Mouse (Mus musculus) lung, postnatal 14 days (tissue): ENCODE data around the gene Cnga2.
A peak's percentile ranks its signal among the peaks of the same experiment; 100 is the strongest.
"Not testable (repeated sequence)": the region's sequence is repeated elsewhere in the genome, so short reads cannot be mapped to it uniquely, and the experiment has no call there.

Source experiments
- DNase-seq: peaks from one replicate; pipeline ENCODE4 v3.0.0; 2021

The Cnga2 gene

DNA sequence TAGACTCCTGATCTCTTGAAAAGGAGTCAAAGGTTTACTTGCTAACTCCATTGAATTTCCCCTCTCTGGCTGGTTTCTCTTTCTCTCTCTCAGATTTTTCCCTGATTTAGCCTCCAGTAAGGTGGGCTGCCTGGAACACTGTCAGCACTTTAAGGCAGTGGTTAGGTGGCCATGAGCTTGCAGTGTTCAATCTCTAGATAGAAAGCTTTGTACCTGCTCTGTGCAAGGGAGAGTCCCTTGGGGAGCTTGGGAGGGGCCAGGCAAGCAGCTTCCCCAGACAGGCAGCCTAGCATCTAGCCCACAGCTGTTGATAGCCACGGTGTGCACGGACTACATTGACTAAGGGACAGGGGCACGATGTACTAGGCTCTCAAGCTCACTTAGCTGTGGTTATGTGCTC lies at the start of gene Cnga2:
TSS of gene Cnga2 (plus strand) at position 301 of the 400 bp plus-strand sequence.
- DNase-seq: no peak

DNA sequence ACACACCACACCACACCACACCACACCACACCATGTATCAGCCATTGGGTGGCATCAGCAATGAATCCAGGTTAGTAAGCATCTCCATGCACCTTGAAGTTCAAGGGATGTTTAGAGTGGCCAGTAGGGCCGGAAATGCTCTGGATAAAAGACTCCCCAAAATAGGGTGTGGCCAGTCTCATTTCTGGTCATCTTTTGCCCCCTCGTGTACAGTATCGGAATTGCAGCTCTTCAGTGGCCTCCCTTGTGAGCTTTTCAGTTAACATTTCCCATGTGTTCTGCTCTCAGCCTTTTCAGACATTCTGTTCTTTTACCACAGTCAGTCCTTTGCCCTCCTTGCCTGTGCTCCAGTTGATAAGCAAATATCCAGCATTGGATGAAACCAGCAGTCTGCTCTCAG lies 45.0 kb upstream of the Cnga2 start:
- DNase-seq: peak; percentile 57

DNA sequence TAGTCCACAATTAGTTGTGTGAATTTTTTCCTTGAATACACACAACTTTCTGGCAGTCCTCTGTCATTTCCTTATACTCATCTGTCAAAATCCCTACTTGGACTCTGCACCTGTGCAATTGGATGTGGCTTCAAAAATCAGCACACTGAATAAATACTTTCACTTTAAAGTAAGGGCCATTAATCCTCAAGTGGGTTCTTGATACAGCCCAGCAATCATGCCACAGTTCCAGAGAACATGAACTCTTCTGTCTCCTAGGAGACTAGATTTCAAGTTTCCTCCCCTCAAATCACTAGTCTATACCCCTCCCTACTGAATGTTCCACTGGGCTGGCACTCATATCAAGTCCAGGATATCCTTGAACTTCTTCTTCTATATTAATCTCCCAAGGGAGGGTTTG lies 33.3 kb upstream of the Cnga2 start:
- no peak for DNase-seq

DNA sequence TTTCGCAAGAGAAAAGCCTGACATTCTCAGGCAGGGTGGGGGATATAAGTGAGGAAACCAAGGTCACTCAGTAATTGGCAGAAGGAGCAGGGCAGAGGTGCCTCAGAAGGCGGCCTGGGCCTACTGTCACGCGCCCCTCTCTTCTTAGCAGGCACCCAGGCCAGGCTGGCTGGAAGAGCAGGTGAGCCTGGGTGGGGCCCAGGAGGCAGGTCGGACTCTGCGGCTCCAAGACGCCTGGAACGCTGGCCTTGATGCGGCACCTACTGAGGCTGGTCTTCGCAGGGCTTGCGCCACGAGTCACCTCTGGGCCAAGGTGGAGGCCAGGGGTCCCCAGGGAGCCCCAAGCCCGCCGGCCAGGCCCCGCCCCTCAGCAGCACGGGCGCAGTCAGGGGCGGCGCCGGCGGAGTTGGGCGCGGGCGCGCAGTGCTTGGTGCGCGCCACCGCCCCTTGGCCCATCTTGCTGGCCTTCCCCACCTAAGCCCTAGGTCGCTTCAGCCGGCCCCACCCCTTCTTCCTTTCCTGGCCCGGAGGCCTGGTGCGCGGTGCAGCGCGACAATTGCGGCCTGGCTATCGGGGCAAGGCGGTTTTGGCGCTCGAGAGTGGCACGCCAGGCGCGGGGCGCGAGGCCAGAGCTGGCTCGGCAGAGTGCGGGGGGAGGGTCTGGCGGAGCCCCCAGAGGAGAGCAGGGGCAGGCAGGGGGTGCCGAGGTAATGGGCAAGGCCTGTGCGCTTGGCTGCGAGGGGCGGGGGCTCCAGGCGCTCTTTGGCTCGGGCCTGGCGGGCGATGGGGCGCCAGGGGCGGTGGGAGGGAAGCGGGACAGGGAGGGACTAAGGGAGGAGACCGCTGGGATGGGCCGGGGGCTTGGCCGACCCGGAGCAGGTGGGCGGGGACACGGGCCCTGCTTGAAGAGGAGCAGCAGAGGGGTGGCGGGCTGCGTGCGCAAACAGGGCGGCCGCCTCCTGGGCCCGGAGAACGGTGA lies 29.3 kb upstream of the Cnga2 start, which contains the start of gene Prrg3:
TSS of gene Prrg3 (plus strand) at position 552 of the 979 bp plus-strand sequence.
- DNase-seq: peak; percentile 65

DNA sequence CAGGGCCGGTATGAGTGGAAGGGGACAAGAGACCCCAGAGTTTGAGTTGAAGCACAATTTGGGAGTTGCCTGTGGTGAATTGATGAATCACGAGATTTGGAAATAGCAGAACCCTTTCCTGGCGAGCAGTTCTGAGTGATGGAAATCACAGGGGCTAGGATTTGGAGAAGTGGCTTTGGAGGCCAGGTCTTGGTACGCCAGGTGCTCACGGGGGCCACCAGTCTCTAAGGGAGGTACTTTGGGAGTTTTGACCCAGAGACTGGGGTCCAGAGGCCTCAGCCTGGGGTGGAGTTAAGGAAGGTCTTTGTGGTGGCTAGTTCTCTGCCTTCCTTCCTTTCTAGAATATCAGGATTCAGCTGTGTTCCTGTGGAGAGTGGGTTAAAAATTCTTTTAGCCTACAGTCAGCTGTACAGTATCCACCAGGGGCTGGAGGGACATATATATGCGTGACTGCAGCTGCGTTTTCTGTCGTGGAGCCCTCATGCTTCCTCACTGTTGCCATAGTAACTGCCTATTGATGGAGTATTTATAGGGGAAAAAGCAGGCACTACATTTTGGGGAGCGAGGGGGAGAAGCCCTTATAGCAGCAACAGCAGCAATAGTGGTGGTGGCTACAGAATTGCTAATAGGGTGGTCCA lies 28.3 kb upstream of the Cnga2 start:
- DNase-seq: no peak

DNA sequence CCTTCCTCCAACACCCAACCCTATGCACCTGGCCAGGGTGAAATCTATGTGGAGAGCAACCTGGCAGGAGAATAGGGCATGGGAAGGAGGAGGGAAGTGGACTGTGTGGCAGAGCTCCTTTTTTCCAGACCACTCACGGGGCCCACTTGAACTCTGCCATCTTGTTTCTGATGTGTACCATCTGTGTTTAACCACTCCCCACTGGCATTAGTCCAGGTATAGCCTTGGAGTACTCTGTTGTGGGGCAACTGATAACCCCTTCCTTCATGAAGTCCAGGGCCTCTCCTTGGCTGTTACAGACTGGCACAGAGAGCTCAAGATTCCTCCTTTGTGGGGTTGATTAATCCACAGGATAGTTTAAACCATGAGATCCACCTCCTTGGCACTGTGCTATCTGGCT lies 23.4 kb upstream of the Cnga2 start:
- no peak for DNase-seq

DNA sequence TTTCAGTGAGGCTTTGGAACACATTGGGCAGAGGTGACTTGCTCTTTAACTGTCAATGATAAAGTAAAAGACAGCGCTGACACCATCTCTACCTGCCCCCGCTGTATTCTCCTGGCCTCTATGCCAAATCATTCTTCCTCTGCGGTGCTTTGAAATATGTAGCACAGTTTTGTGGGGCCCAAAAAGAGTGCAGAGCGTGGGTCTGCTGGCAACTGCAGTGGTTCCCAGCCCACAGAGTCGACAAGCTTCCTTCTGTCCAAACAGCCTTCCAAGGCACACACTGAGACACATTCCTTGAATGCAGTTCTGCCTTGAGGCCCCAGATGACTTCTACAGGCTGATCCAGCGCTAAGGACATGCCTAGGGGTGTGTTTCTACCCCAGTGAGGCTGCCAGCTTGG lies 22.8 kb upstream of the Cnga2 start:
- DNase-seq: no peak

DNA sequence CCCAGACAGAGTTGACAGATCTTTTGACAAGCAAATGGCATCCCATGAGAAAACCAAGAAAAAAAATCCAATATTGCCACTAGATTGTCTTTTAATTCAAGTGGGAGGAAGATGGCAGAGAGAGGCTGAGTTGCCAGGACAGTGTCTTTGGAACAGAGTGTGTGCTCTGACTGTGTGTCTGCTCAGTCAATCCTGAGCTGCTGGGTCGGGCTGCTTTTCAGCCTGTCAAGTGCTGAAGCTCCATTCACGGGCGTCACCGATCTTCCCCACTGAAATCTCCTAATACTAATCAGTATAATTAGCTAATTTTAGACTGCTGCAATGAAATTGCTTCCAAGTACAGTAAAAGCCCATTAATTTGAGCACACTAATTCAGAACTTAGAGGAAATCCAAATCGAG lies 20.3 kb upstream of the Cnga2 start:
- DNase-seq: no peak

DNA sequence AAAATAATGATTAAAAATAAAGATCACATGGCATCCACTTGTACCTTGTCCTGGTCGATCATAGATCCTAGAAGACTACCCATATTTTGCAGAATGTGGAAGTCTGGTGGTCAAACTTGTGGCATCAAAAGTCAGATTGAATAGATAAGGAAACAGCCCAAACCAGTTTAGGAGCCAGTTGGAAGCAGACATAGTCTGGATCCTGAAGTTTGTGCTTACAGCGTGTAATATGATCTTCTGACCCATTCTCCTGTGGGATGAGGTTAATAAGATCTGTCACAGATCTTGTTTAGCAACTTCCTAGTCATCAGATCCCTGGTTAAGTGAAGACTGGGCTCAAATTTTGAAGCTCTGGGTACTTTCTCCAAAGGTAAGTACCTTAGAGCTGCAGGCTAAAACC lies 19.0 kb upstream of the Cnga2 start, which contains the start of gene Fate1:
TSS of gene Fate1 (plus strand) at position 301 of the 400 bp plus-strand sequence.
- DNase-seq: no peak

DNA sequence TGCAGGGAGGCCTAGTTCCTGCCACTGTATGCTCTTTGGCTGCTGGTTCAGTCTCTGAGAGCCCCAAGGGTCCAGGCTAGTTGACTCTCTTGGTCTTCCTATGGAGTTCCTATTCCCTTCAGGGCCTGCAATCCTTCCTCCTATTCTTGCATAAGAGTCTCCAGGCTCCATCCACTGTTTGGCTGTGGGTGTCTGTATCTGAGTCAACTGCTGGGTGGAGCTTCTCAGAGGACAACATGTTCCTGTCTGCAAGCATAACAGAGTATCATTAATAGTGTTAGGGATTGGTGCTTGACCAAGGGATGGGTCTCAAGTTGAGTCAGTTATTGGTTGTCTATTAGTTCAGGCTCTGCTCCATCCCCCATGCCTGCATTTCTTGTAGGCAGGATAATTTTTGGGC lies 14.0 kb upstream of the Cnga2 start:
- DNase-seq: not testable (repeated sequence)

DNA sequence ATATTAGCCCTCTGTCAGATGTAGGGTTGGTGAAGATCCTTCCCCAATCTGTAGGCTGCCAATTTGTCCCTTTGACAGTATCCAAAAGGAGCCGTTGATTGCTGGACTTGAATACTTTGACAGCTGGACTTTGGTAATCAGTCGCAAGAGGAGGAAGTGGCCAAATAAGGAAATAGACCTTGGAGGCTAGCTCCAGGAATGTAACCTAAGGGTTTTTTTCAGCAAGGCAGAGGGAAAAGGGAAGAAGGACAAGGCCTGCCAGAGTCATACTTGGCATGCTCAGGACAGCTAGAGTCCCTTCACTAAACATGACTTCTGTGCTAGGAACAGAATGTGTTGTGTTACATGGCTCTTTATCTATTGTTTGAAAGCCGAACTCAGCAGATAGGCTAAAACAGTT lies 11.2 kb upstream of the Cnga2 start:
- DNase-seq: no peak

DNA sequence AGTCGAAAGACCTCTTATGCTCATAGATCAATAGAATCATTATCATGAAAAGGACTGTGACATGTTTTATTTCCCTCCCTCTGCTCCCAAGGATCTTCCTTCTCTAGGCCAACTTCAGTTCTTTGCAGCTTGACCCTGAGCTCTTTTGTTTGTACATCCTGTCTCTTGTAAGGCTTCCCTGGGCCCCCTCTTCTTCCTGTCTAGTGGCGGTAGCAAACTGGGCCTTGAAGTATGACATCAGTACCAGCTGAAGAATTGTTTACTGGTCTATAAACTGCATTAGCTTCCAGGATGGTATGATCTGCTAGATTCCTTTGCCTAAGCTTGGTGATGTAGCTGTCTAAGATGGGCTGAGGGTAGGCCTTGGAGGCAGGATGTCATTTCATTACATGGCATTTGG lies 10.3 kb upstream of the Cnga2 start:
- DNase-seq: no peak

DNA sequence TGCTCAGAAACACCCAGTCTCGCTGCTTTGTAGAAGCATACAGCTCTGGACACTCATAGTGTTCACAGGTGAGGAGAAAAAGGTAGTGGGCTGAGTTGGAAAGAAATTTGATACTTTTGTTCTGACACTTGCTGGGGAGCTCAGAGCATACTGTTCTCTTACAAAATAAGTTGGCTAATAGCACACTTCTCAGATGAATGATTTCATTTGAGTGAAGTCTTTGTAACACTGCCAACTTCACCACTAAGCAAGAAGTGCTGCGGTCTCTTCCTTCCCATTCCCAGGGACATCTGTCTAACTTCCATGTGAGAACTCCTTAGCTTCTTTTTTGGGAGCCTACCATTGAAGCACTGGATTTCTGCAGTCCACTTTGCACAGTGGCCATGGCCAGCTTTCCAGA lies 8.4 kb upstream of the Cnga2 start:
- DNase-seq: no peak

DNA sequence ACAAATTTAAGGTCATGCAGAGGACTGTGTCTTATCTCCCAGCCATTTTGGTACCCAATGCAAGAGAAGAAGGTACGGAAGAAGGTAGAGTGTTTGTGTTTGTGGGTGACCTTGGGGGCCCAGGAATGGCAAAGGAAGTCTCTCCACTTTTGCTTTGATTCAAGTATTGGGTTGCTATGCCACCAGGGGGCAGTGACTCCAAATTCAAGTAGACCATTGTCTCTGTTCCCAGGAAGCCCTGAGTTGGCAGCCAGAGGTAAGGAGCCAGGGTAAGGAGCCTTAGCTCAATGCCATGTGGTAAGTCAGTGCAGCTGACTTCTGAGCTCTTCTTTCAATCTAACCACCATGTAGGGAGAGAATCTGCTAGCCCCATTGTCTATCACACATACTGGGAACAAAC lies 7.9 kb upstream of the Cnga2 start:
- peak; percentile 57 for DNase-seq

DNA sequence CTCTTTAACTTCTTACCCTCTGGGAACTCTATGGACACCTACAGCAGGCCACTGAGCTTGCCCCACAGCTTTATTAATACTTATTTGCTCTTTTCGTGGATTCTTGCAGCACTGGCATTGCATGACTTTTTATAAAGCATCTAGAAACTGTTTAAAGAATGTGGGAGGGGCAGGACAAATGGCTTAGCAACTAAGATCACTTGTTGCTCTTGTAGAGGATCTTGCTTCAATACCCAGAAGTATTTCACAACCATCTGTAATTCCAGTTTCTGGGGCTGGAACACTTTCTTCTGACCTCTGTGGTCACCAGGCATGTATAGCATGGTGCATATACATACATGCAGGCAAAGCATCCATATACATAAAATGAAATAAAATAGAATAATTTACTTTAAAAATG lies 4.3 kb downstream of the Cnga2 start:
- no peak for DNase-seq

DNA sequence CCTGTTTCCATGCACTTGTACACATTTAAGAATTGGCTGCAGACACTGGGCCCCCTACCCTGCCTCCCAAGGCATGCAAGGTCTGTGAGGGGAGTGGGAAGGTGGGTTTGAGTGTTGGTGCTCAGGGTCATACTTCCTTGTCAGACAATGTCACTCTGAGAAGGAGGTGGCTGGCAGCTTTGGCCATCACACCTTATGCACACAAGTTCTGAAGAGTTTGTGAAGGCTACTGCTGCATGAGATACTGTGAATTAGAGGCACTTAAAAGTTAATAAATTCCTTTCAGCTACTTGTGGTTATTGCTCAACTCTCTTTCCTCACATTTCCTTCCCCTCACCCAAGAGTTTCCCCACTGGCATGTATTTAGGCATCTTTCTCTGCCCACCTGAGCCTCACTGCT lies 18.3 kb downstream of the Cnga2 start:
- no peak for DNase-seq

DNA sequence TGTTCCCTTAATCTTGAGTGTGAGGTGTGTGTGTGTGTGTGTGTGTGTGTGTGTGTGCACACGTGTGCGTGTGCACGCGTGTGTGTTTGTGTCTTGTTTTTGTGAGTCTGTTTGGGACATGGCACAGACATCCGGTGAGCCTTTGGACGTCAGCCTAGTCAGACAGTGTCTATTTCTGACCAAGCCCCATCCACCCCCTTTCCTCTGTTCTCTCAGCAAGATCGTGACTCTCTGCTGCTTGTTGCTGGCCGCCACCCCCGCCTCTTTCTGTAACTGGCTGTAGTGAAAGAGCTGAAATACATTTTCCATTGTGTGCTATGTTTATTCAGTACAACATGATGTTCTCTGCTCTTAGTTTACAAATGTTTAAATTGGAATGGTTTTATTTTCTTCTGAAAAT lies 20.6 kb downstream of the Cnga2 start:
- peak; percentile 42 for DNase-seq

DNA sequence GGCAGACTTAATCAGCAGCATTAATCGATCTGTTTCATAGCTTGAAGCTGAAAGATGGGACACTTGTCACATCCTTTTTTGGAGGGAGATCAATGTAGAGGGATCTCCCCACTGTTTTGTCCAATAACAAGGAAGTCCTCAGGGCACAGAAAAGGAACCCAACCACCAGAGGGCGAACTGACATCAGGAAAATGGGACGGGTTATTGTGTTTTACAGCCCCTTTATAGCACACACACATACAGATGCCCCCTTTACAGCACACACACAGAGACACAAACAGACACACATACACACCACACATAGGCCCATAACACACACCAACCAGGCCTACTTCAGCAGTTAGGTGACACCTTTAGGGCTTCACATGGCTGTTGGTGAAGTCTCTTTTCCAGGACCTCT lies 21.2 kb downstream of the Cnga2 start:
- DNase-seq: peak; percentile 68

DNA sequence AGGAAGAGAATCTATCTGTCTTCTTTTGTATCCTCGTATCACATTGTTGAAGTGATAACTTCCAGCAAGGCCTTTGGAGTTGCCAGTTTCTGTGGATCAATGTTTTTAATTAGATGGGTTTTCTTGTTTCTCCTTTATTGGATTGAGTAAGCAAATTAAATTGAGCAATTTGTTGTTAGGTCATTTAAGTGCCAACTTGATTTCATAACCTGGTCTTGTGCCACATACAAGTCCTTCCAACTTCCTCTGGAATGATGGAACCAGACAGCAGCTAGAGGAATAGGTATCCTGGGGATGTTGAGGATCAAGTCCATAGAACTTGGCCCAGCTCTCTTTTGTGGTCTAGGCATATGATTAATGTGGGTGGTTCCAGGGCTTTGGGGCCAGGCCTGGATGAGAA lies 30.6 kb downstream of the Cnga2 start:
- DNase-seq: no peak

DNA sequence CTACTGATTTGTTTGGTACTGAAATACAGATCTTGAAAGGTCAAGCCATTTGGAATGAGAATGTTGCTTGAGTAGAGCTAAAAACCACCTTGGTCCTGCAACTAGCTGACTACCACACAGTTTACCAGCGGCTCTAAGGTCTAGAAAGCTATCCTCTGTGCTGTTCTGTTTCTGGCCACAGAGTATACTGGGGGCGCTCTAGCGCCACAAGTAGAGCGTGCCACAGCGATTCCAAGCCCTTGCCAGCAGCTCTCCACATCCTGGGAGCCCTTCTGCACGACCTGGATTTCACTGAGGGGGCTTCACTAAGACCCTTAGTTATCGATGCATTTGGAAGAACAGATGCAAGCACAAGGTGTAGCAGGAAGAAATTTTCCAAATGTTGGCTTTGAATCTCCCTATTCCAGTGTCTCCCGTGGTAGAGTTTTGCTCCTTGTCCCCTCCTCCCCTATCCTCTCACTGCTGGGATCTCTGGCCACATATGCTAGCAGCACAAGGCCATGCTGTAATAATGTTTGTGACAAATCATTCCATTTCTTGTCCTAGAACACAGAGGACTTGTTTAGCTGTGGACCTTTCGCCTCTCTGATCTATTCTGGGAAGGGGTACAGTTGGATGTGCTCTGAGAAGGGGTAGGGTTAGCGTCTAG lies 31.2 kb downstream of the Cnga2 start:
- peak; percentile 38 for DNase-seq

DNA sequence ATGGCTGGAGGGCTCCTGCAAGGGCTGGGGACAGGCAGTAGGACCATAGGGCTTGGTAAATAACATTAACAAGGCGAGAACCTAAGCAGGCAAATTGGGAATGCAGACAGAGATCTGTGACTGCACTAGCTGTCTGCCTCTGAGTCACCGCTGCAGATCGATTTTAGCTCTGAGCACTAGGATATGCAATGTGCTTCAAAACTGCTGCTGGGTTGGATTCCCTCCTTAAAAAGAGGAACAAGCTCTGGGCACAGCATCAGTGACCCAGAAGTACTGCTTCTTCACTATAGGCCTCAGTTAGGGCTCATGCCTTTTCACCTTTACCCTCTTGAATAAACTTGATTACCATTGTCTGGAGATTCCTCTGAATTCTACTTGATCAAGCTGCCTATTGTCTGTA lies 31.9 kb downstream of the Cnga2 start:
- DNase-seq: no peak

DNA sequence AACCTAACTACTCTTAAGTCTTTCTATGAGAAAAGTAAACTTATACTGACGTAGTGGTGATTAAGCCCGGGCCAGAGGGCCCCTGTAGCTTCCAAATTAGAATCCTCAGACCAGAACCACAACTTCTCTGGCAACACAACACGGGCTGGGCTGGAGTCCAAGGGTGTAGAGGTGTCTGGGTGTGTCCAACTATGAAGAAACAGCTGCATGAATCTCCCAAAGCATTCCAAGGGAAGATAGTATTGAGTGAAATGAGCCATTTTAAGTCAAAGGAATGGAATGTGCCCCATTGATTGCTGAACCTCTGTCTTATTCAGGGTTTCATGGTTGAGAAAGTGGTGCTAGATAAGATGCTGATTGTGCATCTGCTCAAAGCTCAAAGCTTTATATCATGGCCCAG lies 52.4 kb downstream of the Cnga2 start:
- peak; percentile 13 for DNase-seq

DNA sequence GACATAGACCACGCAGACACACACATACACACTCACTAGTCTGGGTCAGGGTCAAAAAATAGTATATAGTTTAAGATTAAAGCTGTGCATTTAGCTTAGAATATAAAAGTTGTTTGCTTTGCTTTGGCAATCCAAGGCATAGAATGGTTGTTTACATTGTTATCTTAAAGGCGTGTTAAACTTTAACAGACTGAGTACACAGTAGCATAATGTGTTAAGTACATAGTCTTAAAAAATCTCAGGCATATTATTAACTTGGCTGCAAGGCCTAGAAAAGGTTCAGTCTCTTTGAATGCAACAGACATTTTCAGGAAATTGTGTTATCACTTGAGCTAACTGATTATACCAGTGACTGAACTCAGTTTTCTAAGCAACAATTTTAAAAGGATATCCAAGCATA lies 56.3 kb downstream of the Cnga2 start:
- DNase-seq: no peak
